In the genomic region with DNA sequence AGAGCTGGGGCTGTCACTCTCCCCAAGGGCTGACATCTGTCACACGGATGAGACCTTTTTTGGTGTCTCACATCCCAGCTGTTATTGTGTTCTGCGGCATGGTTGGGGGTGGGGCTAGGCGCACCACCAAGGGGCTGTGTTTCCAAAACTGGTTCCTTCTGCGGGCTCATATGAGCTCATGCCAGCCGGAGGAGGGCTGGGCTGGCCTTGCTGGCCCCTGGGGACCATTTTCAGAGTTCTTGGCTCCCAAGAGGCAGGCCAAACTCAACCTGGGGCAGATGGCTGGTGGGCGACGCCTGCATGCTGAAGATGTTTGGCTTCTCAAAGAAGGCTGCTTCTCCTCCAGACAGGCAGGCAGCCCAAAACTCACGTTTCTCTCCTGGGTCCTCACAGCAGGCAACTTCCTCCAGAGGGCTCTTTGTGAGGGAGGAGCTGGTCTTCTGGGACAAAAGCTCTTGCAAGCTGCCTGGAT, we compare ENCODE assay signal across 9 mouse cellular contexts.
DNase-seq lines count a peak whose midpoint lies in the region; ATAC-seq lines count a peak whose summit lies in the region.
"Had no signal": no experiment of that assay in that cellular context is flagged by ENCODE, and none has a peak within 500 bp of the region (broad histone marks: within the 10 kb centered on the region; RNA-seq: fewer than 3 reads in every experiment).

No protein-coding gene starts in this region.

- H3K27ac ChIP-seq in embryonic facial prominence, embryonic 15.5 days (replicated peaks), result peak overlapping the region; percentile 79

- no peak overlapping the region for H3K4me3 ChIP-seq in embryonic facial prominence, embryonic 15.5 days (replicated peaks)

- H3K4me1 ChIP-seq in embryonic facial prominence, embryonic 15.5 days, result peaks cover 15% of the 10 kb centered on the region

- ATAC-seq in embryonic facial prominence, embryonic 15.5 days (ENCODE audit: insufficient number of reproducible peaks, low FRiP score, low TSS enrichment, low read depth), result no peak
- 0 out of 2 replicates have a peak, but pooled peaks have one; percentile 21 for ATAC-seq in megakaryocyte, adult 5-6 weeks (ENCODE audit: poor library complexity, severe bottlenecking)
- ATAC-seq: Patski had no signal

- DNase-seq in lung, postnatal 10 days, result peak; percentile 18
- DNase-seq in lung, postnatal 25 days (ENCODE audit: low spot score), result no peak
- peak; percentile 73 for DNase-seq in thymus, postnatal 25 days
- no peak for DNase-seq in cerebellum, adult 8-10 months
- DNase-seq in gastrocnemius, postnatal 10 days, result no peak
- DNase-seq: cerebellum, postnatal 25 days had no signal

- H3K9ac ChIP-seq in embryonic facial prominence, embryonic 15.5 days, result no peak overlapping the region

- 21% methylated on average over 8 of the region's 8 CpGs for WGBS in embryonic facial prominence, embryonic 15.5 days

- H3K4me2 ChIP-seq in embryonic facial prominence, embryonic 15.5 days (replicated peaks), result 0 out of 2 replicates have a peak overlapping the region, but pooled peaks have one; percentile 4

- H3K9me3 ChIP-seq in embryonic facial prominence, embryonic 15.5 days (replicated peaks), result no peaks in the 10 kb centered on the region

- no peaks in the 10 kb centered on the region for H3K27me3 ChIP-seq in embryonic facial prominence, embryonic 15.5 days

- H3K36me3 ChIP-seq in embryonic facial prominence, embryonic 15.5 days, result no peaks in the 10 kb centered on the region

Comparison
In these comparisons a context has a peak if more than half of its experiments do, and no peak if none do; other contexts are left out.
1. DNase-seq: peak in lung, postnatal 10 days (single experiment) and thymus, postnatal 25 days (single experiment); none in lung, postnatal 25 days (single experiment), cerebellum, adult 8-10 months (single experiment) and gastrocnemius, postnatal 10 days (single experiment).